Mouse (Mus musculus) hematopoietic stem cell, adult 5-6 weeks (primary cell): ENCODE measurements around the gene Gtpbp2. TPM values are rescaled to one million over a fixed set of nuclear protein-coding genes. Genes with fewer than 3 reads are reported as not detected.

Source experiments
- ATAC-seq, 2 experiments: fragments of 125-278 bp in 1 of 2; replicated peaks in 1 of 2; 2 replicates each; pipeline ENCODE4 v1.8.0; 2016 to 2017; ENCODE audit warnings: inconsistent platforms in 2 of 2, mild to moderate bottlenecking in 2 of 2, moderate number of reproducible peaks in 2 of 2, low read depth in 1 of 2, moderate TSS enrichment in 1 of 2; ENCODE audit not compliant: low FRiP score in 2 of 2, poor library complexity in 2 of 2, severe bottlenecking in 2 of 2, insufficient read depth in 1 of 2, low TSS enrichment in 1 of 2
- total RNA-seq: library from RNA; stranded (forward); fragments of 172-1452, 232-1000 nt; gene quantifications from 2 replicates; pipeline ENCODE4 v1.2.3, GENCODE M21; 2017

Gene Gtpbp2
- 68.1 and 72.0 TPM in 2 replicates for total RNA-seq

DNA sequence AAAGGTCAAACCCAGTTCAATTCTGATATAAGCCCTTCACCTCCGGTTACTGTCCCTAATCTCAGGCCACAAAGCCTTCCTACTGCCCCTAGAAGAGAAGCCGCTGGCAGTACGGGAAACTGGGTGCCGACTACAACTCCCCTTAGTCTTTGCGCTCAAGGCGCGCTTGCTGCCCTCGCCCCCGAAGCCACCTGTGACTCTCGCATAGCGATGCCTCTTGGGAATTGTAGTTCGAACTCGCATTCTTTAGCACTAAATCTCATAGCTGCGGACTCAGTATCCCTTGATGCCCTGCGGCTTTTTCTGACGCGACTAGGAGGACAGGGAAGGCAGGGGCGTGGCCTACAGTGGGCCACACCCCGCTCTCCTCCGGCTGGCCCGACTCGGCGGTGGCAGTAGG lies at the start of gene Gtpbp2:
Gene Gtpbp2 (plus strand): TSS at position 347 of the 400 bp plus-strand sequence.
- ATAC-seq, result peak; percentile 94 to 95

DNA sequence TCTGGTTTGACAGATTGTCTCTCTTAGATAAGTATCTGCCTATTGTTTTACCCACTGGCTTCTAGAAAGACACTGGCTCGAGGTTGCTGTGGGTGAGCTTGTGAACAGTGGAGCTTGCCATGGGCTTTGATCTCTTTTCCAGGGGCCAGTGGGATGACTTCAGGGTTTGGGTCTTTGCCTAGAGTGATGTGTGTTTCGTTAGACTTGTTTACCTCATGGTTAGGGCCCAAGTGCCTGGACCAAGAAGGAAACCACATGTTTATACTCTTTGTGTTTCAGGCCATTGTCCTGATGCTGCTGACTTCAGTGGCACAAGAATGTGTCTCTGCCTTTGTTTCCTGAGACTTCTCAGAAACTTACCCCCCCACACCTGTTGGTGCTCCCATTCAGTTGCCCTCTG lies 45.3 kb upstream of the Gtpbp2 start:
- no peak for ATAC-seq

DNA sequence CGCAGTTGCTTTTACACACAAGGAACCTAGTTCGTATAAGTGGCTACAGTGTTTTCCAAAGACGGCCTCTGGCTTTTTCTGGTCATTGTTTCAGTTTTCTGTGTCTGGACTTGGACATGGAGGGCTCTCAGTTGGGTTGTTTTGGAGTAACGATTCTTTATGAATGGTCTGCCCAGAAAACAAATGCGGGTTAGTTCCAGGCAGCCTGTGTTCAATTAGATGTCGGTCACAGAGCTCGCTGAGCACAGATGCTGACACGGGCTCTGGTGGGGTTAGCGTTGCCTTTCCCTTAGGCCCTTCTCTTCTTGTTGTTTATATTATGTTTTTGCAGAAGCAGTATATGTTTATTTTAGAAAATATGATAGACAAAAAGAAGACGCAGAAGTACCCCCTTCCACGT lies 44.7 kb upstream of the Gtpbp2 start:
- no peak for ATAC-seq

DNA sequence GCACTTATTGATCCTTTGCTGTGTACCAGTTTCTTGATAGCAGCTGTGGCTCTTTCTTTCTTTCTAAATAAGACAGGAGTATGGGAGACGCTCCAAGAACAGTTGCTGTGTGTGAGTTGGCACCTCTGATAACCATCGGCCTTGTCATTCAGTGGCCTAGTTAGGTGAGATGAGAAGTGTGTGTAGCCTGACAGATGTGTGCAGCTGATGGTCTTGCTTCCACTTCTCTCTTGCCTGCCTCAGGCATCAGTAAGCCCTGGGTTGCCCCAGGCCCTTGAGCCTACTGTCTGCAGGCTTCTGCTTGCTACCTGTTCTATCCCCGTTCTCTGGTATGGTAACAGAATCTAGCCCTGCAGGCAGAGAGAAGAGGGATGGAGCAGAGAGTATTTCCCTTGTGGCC lies 44.0 kb upstream of the Gtpbp2 start:
- ATAC-seq, result no peak

DNA sequence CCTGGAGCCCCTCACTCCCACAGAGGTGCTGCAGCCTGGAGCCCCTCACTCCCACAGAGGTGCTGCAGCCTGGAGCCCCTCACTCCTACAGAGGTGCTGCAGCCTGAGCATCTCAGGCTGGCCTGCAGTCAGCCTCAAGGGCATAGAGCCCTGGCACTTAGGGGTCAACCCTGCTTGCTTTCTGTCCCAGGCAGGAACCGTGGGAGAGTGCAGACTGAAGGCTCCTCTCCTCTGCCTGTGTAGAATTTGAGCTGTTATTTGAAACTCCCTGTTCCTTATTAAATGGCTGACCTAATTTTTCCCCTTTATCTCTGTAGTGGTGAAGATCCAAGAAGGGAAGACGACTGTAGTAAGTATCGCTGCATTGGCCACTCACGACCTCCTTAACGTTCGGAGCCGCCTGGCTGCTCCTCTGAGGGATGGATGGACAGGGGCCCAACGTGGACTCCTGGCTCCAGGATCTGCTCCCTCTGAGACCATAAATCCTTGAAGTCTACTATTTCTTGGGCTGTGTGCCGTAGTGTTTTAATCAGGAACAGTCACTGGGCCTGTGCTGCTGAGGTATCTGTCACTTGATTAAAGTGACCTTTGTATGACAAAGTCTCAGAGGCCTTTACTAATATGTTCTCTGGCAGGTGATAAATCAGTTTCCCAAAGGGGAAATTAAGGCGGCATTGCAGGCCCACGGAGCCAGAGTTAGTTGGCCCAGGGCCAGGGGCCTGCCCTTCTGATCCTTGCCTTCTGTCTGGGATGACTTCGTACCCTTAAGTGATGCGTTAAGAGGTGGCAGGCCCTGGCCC lies 43.0 kb upstream of the Gtpbp2 start:
- no peak for ATAC-seq

DNA sequence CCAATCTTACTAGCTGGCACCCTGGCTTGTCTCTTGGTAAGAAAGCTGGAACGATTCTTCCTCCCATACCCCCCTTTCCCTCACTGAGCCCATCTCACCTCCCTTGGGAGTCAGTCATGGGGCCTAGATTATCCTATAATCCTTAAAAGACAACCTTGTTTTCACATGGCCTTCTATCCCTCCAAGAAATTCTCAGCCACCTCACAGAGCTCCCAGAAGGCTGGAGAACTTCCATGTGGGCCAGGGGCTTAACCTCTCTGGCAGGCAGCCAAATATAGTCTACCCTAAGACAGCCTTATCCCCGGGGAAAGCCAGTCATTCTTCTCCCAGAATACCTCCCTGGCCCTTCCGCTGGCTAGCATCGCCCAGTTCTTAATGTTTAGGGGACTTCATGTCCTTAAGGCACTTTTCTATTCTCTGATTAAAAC lies 42.4 kb upstream of the Gtpbp2 start:
- no peak for ATAC-seq

DNA sequence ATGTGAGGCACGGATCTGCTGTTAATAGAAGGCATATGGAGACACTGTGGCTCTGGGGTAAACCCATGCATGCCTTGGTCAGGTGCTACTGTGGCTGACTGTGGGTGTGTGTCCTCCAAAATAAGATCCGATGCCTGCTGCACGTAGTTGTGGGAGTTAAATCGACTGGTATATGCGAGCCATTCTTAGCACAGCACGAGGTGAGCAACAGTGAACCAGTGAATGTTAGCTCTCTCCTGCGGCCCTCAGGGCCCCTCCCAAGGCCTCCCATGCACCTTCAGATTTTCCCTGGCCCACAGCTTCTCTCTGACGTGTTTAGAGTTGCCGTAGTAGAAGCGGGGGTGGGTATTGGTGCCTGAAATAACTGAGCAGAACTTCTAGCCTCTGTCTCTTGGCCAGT lies 41.2 kb upstream of the Gtpbp2 start:
- ATAC-seq, result no peak

DNA sequence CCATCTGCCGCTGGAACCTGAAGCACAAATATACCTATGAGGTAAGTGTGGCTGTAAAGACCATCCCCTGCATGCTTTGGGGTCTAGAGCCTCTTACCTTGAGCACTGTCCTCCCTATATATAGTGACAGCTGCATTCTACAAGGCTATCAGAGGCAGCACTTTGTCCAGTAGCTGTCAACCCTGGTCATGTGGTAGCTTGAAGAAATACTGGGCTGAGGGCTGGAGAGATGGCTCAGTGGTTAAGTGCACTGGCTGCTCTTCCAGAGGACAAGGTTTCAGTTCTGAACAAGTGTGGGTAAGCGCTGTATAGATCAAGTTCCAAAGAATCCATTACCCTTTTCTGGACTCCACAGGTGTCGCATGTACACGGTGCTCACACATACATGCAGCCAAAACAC lies 38.0 kb upstream of the Gtpbp2 start:
- ATAC-seq, result no peak

DNA sequence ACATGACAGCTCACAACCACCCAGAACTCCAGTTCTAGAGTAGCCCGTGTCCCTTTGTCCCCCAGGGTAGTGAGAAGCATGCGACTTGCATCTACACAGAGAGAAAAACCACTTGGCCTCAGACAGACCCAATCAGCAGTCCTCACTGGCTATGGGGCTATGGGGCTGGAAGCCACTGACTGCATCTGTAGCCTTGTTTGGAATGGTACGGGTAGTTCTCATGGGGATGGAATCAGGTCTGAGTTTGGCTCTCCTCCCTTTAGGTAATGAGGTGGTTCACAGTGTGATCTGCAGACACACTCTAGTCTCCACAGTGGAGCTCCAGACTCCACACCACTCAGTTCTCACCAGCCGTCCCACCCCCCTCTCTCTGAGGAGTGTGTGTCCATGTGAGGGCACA lies 37.5 kb upstream of the Gtpbp2 start:
- no peak for ATAC-seq

DNA sequence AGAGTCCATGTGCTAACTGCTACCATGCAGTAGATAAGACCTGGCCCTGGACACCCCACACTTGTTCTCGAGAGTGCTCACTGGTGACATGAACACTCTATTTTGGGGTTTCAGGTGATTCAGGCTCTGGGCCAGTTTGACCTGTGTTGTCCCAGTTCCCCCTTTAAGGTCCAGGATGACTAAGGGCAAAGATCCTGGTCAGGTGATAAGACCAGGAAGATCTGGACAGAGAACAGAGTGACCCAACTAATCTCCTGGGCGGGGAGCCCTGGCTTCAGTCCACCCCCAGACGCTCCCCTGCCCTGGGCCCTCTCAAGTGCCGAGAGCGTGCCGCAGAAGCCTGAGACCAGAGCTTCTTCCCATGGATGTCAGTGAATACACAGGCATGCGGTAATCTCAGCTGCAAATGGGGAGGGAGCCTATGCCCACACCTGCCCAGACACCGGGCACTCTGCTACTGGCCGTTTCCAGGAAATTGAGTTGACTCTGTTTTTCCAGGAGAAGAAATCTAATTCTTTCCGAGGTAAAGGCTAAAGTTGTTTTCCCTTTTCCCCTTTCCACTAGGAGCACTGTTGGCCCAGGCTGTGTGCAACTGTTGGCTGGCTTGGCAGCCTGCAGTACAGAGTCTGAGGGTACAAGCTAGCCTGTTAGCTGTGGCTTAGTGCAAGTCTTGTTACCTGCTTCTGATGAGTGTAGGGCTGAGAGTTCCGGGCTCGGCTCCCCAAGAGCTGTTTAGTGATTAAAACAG lies 36.7 kb upstream of the Gtpbp2 start:
- no peak for ATAC-seq

DNA sequence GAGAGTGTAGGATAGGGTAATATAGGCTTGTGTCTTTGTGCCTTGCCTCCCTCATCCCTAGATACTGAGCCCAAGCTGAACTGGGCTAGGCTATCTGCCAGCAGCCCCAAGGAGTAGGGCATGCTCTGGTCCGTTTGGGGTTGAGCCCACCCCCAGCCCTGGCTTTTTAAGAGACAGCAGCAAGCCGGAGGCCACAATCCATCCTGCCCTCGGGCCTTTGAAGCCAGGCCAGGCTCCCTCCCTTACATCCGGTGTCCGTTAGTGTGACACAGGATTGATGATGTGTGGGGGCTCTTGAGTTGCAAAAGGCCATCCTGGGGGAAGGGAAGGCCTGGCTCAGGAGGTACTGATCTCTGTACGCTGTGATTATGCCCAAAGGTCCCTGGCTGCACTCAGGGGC lies 34.2 kb upstream of the Gtpbp2 start:
- ATAC-seq, result no peak

DNA sequence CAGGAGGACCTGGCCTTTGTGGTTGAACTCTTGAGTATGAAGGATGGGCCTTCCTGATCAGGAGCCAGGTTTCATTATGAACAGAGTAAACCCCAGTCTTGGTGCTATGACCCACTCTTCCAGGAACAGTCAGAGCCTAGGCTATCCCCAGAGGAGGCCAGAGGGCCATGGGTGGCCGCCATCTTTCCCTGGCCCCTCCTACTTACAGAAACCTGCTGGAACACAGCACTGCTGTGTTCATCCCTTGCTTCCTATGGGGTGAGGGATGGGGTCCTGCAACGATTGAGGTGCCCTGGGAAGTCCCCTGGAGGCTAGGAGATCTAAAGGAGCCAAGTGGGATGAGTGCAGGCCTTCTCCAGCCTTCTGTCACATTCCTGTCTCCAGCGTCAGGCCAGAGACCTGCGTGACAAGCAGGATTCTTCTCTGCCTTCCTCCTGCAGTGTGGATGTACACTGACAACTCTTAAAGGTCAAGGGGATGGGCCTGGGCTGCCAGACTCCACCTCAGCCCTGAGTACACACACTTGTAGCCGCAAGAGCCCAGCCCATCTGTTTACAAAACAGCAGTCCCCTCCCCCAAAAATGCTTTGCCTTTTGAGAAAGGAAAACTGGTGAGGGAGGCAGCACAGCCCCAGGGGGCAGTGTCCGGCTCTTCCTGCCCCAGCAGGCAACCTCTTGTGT lies 32.9 kb upstream of the Gtpbp2 start:
- no peak for ATAC-seq

DNA sequence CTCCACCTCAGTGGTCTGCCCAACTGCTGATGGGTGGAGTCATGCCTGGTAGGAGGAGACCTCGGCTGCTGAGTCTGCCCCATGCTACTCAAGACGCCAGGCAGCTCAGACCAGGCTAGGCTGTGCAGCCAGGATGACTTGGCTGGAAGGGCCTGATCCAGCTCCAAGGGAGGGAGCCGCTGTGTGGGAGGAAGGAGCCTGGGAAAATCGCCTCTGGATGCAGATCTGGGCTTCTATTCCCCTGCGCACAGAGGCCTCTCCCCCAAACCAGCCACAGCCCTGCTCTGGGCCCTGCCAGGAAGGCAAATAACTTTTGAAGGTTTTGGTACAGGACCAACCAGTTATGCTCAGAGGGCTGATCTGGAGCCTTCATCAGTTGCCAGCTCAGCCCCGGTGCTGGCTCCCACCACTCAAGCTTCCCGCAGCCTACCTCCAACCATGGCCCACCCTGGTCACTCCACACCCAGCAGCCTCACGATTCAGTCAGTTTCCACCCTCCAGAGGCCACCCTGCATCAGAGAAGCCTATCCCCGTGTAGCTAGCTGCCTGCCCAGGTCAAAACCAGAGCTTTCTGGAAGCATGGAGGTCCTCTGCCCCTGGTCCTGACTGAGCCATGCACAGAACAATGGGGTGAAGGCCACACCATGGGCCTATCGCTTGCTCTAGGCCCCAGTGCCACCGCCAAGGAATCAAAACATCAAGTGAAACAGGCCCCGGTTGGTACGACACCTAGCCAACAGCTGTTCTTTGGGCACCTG lies 30.9 kb upstream of the Gtpbp2 start:
- ATAC-seq, result no peak

DNA sequence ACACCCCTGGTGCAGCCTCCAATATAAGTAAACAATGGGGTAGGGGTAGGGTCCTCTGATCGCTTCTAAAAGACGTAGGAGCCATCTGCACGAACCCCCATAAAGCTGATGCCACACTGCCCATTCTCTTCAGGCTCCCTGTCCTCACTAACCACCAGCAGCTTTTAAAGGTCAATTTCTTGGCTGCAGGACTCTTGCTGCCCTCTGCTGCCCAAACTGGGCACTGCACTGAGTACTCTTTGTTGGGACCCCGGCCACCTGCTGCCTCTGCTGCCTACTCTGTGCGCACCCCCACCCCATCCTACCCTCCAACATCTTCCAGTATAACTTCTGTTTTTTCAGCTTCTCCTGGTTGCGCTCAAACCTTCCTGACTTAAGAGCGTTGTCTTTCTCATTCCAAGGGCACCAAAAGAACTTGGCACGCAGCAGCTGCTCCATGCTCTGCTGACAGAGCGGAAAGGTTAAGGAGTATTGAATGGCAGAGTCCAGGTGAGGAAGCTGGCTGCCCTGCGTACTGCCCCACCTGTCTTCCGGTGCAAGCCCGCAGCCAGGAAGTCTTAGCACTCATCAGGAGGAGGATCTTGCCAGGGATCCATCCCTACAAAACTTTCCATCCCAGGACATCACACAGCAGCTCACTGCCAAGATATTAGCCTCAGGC lies 28.6 kb upstream of the Gtpbp2 start:
- peak; percentile 49 to 64; a peak in 2 of 4 replicates for ATAC-seq

DNA sequence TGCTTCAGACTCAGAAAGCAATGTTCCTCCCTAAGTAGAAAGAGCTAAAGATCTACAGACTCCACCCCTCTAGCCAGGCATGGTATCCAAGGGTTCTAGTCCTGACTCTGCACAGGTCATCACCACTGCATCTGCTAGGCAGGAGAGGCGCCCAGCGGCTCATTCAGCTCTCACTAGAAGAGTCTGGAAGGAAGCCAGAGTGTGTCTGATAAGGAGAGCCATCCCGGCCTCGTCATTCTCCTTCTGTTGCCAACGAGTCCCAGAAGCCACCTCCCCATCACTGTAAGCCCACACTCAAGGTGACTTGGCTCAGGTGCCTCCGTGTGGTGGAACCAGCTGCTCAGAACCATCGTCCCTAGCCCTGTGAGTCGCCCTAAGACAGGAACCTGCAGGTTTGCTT lies 28.0 kb upstream of the Gtpbp2 start:
- ATAC-seq, result no peak

DNA sequence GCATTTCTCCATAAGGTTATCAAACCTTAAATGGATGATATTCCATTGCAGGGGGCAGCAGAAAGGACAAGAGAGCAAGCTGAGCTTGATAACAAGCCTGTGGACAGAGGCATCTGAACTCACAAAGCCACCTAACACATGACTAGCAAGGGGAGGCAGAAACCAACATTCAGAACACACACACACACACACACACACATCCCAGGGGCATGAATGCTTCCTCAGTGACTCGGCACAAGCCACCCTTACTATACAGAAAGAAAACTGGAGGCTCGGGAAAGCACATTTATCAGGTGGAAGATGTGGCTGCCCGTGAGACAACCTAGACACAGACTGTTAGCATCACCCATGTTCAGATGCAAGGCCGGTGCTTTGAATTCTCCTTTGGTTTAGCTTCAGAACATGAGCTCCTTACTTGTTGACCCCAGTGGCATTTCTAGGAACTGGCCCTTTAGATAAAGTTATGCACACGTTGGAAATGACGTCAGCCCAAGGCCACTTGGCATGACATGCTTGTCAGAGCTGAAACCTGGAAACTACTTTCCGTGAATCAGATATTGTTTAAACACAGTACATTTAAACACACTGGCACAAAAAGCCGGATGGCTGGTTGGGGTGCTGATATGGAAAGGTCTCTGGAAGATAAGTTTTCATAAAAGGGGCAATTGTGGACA lies 22.1 kb upstream of the Gtpbp2 start:
- ATAC-seq, result peak; percentile 46 to 49; a peak in 3 of 4 replicates

DNA sequence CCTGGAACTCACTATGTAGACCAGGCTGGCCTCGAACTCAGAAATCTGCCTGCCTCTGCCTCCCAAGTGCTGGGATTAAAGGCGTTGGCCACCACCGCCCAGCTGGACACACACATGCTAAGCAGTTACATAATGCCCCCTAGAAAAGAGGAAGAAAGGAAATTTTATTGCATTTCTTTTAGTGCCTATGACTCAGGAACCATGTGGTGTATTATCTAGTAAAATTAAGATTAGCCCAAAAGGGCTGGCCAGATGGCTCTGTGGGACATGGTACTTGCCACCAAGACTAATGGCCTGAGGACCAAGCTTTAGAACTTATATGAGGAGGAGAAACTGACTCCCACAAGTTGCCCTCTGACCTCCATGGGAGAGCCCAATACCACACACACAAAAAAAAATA lies 21.0 kb upstream of the Gtpbp2 start:
- ATAC-seq, result no peak
